In the genomic region with DNA sequence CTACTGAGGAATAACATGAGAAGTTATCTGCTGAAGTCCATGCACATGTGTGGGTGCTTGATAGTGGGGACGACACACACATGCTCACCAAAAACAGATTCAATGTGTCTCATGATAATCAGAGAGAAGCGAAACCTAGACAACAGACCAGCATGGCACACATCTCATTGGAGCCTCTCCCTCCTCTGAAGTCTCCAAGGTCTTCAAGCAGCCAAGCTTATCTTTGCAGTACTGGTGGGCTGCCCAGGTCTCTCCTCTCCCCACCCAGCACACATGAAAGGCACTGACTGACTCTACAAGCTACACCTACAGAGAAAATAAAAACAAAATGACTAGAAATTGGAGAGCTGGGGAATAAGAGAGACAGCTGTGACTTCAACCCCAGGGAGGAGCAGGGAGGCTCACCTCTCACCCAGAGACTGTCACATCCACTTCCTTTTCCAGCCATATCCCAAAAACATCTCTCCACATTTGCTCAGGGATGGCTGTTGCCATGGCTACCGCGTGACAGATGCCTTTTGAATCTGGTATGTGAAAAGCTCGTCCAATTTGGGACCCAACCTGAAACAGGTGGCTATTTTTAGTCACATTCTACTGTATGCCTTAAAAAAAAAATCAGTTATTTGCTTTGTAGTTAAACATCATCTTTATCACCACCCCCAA, we compare ENCODE assay signal across 14 mouse cellular contexts.
DNase-seq lines count a peak whose midpoint lies in the region; ATAC-seq and TF ChIP-seq lines count a peak whose summit lies in the region.
"Had no signal": no experiment of that assay in that cellular context is flagged by ENCODE, and none has a peak within 500 bp of the region (broad histone marks: within the 10 kb centered on the region; RNA-seq: fewer than 3 reads in every experiment).

No protein-coding gene starts in this region.

- no peak overlapping the region for H3K9ac ChIP-seq in forebrain, embryonic 14.5 days (ENCODE audit: low read length)
- no peak overlapping the region for H3K9ac ChIP-seq in forebrain, embryonic 11.5 days (ENCODE audit: low read length)
- no peak overlapping the region for H3K9ac ChIP-seq in intestine, postnatal 0 days (ENCODE audit: low read depth, low read length)
- H3K9ac ChIP-seq: hindbrain, embryonic 13.5 days had no signal

- no peak overlapping the region for H3K4me3 ChIP-seq in forebrain, embryonic 14.5 days (ENCODE audit: low read depth, low read length)
- no peak overlapping the region for H3K4me3 ChIP-seq in forebrain, embryonic 11.5 days (ENCODE audit: low read depth, low read length)
- no peak overlapping the region for H3K4me3 ChIP-seq in lung, adult 2 months (replicated peaks; ENCODE audit: extremely low read depth, low read depth, low read length)
- no peak overlapping the region for H3K4me3 ChIP-seq in intestine, postnatal 0 days (ENCODE audit: low read depth, low read length)
- H3K4me3 ChIP-seq: hindbrain, embryonic 13.5 days had no signal

- DNase-seq in forebrain, embryonic 14.5 days (ENCODE audit: low spot score), result peak; percentile 38
- DNase-seq in forebrain, embryonic 11.5 days (ENCODE audit: low spot score), result no peak
- DNase-seq in brain, adult 2 months (ENCODE audit: low read depth, low spot score), result peak; percentile 73
- peak; percentile 27 to 71 for DNase-seq in layer of hippocampus, adult 18-20 months (ENCODE audit: low spot score in 2 of 2)
- DNase-seq in left cerebral cortex, postnatal 4 days, result peak; percentile 14
- DNase-seq in lung, adult 2 months, result no peak
- DNase-seq in spleen, postnatal 4 days (ENCODE audit: low spot score in 2 of 2), result no peak
- DNase-seq: adrenal gland, adult 2 months; cerebellum, adult 9-10 months; lung, adult 18-20 months; thymus, postnatal 4 days had no signal

- no peaks in the 10 kb centered on the region for H3K4me1 ChIP-seq in forebrain, embryonic 14.5 days (ENCODE audit: control insufficient read depth, insufficient read depth, low read length)
- no peaks in the 10 kb centered on the region for H3K4me1 ChIP-seq in forebrain, embryonic 11.5 days (replicated peaks; ENCODE audit: control insufficient read depth, insufficient read depth, low read length)
- no peaks in the 10 kb centered on the region for H3K4me1 ChIP-seq in lung, adult 2 months (ENCODE audit: control insufficient read depth, insufficient read depth, low read length)
- H3K4me1 ChIP-seq in intestine, postnatal 0 days (replicated peaks; ENCODE audit: control insufficient read depth, insufficient read depth, low read length), result no peaks in the 10 kb centered on the region

- H3K4me2 ChIP-seq in forebrain, embryonic 14.5 days (ENCODE audit: low read length), result no peak overlapping the region
- H3K4me2 ChIP-seq in forebrain, embryonic 11.5 days (ENCODE audit: low read depth, low read length, severe bottlenecking), result no peak overlapping the region
- no peak overlapping the region for H3K4me2 ChIP-seq in intestine, postnatal 0 days (replicated peaks; ENCODE audit: low read depth)
- H3K4me2 ChIP-seq: hindbrain, embryonic 13.5 days had no signal

- WGBS in forebrain, embryonic 14.5 days, result 79% methylated on average over 5 of the region's 5 CpGs
- WGBS in forebrain, embryonic 11.5 days, result 81% methylated on average over 5 of the region's 5 CpGs
- 77% methylated on average over 5 of the region's 5 CpGs for WGBS in lung, adult 2 months
- WGBS in intestine, postnatal 0 days, result 83% methylated on average over 5 of the region's 5 CpGs

- no peaks in the 10 kb centered on the region for H3K9me3 ChIP-seq in forebrain, embryonic 14.5 days (replicated peaks; ENCODE audit: control insufficient read depth, low read length)
- H3K9me3 ChIP-seq in forebrain, embryonic 11.5 days (ENCODE audit: control insufficient read depth, low read length), result no peaks in the 10 kb centered on the region
- H3K9me3 ChIP-seq in intestine, postnatal 0 days (ENCODE audit: control insufficient read depth), result no peaks in the 10 kb centered on the region
- H3K9me3 ChIP-seq: hindbrain, embryonic 13.5 days had no signal

- H3K27me3 ChIP-seq in forebrain, embryonic 14.5 days (replicated peaks; ENCODE audit: control insufficient read depth, insufficient read depth, low read length), result no peaks in the 10 kb centered on the region
- H3K27me3 ChIP-seq in forebrain, embryonic 11.5 days (ENCODE audit: control insufficient read depth, insufficient read depth, low read length), result no peaks in the 10 kb centered on the region
- H3K27me3 ChIP-seq in intestine, postnatal 0 days (replicated peaks; ENCODE audit: control insufficient read depth, insufficient read depth, low read length), result no peaks in the 10 kb centered on the region
- H3K27me3 ChIP-seq: hindbrain, embryonic 13.5 days had no signal

- no peaks in the 10 kb centered on the region for H3K36me3 ChIP-seq in forebrain, embryonic 14.5 days (ENCODE audit: control insufficient read depth, insufficient read depth, low read length)
- H3K36me3 ChIP-seq in forebrain, embryonic 11.5 days (ENCODE audit: control insufficient read depth, insufficient read depth, low read length), result no peaks in the 10 kb centered on the region
- no peaks in the 10 kb centered on the region for H3K36me3 ChIP-seq in intestine, postnatal 0 days (ENCODE audit: control insufficient read depth, insufficient read depth)
- H3K36me3 ChIP-seq: hindbrain, embryonic 13.5 days had no signal

- no peak overlapping the region for H3K27ac ChIP-seq in forebrain, embryonic 14.5 days (ENCODE audit: low read depth, low read length)
- H3K27ac ChIP-seq in forebrain, embryonic 11.5 days (ENCODE audit: low read depth, low read length), result no peak overlapping the region
- H3K27ac ChIP-seq in intestine, postnatal 0 days (ENCODE audit: low read depth, low read length), result no peak overlapping the region
- H3K27ac ChIP-seq: hindbrain, embryonic 13.5 days; kidney, postnatal 0 days had no signal

- intact Hi-C loops in left cerebral cortex, postnatal 4 days (cut with DNase I), result no loop called here

- ATAC-seq in forebrain, embryonic 14.5 days, result no peak
- no peak for ATAC-seq in forebrain, embryonic 11.5 days (replicated peaks; ENCODE audit: low FRiP score)
- no peak for ATAC-seq in intestine, postnatal 0 days

- TF ChIP-seq POLR2A in lung, adult 2 months (IDR thresholded peaks at IDR 0.05; ENCODE audit: borderline replicate concordance, extremely low read depth, low read depth, low read length), result no peak

- TF ChIP-seq CTCF in lung, adult 2 months (IDR thresholded peaks at IDR 0.05; ENCODE audit: insufficient read depth, low read length), result no peak
- no peak for TF ChIP-seq CTCF in intestine, postnatal 0 days (IDR thresholded peaks at IDR 0.05; ENCODE audit: low read depth)

Comparison
In these comparisons a context has a peak if more than half of its experiments do, and no peak if none do; other contexts are left out.
1. DNase-seq: peak in forebrain, embryonic 14.5 days (single experiment), brain, adult 2 months (single experiment), layer of hippocampus, adult 18-20 months (2 of 2) and left cerebral cortex, postnatal 4 days (single experiment); none in forebrain, embryonic 11.5 days (single experiment), lung, adult 2 months (single experiment) and spleen, postnatal 4 days (0 of 2).